Mouse (Mus musculus): ENCODE measurements around the gene Ttll11.

GRCm38 (mm10) chr2:35832742-35833425 lies 146.8 kb downstream of the Ttll11 start:
- TF ChIP-seq MAFK (IDR thresholded peaks at IDR 0.05; ENCODE audit: insufficient read depth, low read depth, low read length) (no peak), CHD2 (IDR thresholded peaks at IDR 0.05; ENCODE audit: low read depth, low read length) (no peak), HCFC1 (IDR thresholded peaks at IDR 0.05; ENCODE audit: borderline replicate concordance, insufficient read depth, low read length) (no peak), ZNF384 (IDR thresholded peaks at IDR 0.05; ENCODE audit: low read depth, low read length) (no peak), ZC3H11A (IDR thresholded peaks at IDR 0.05; ENCODE audit: borderline replicate concordance, low read depth, low read length) (no peak)
